Mouse (Mus musculus): ENCODE results near the gene Srl. TPM values are rescaled to one million over a fixed set of nuclear protein-coding genes. Genes with fewer than 3 reads are reported as not detected.

Gene Srl
- total and polyA plus RNA-seq, 2 experiments from 2014 or later: 11.6 to 34.4 TPM

- H3K27me3 ChIP-seq (ENCODE audit: insufficient read depth, low read length): no peaks in the 10 kb centered on the region
- H3K4me2 ChIP-seq (ENCODE audit: low read depth, low read length, poor library complexity, severe bottlenecking): no peak overlapping the region
- WGBS: 98% methylated on average over 1 of the region's 1 CpGs
- H3K4me3 ChIP-seq (ENCODE audit: low read depth, low read length): no peak overlapping the region
- H3K36me3 ChIP-seq (ENCODE audit: insufficient read depth, low read length): no peaks in the 10 kb centered on the region
- H3K9me3 ChIP-seq (ENCODE audit: low read length): no peaks in the 10 kb centered on the region
- no peak for TF ChIP-seq CTCF (IDR thresholded peaks at IDR 0.05)
- no peak overlapping the region for H3K27ac ChIP-seq (ENCODE audit: low read depth, low read length)
- no peak for ATAC-seq (ENCODE audit: low FRiP score)
- no peak for DNase-seq (ENCODE audit: low spot score)
- no peaks in the 10 kb centered on the region for H3K4me1 ChIP-seq (ENCODE audit: insufficient read depth, low read length)
- H3K9ac ChIP-seq (replicated peaks; ENCODE audit: low read length, poor library complexity, severe bottlenecking): no peak overlapping the region
Observed at GRCm38 (mm10) chr16:4503495-4503894, 38.1 kb downstream of the Srl start.

GRCm38 (mm10) chr16:4502568-4502967 is 39.0 kb downstream of the Srl start:
- no peaks in the 10 kb centered on the region for H3K9me3 ChIP-seq (ENCODE audit: low read length)
- no peaks in the 10 kb centered on the region for H3K27me3 ChIP-seq (ENCODE audit: insufficient read depth, low read length)
- H3K4me3 ChIP-seq (ENCODE audit: low read depth, low read length): no peak overlapping the region
- no peak overlapping the region for H3K4me2 ChIP-seq (ENCODE audit: low read depth, low read length, poor library complexity, severe bottlenecking)
- no peak overlapping the region for H3K9ac ChIP-seq (replicated peaks; ENCODE audit: low read length, poor library complexity, severe bottlenecking)
- H3K36me3 ChIP-seq (ENCODE audit: insufficient read depth, low read length): no peaks in the 10 kb centered on the region
- no peak overlapping the region for H3K27ac ChIP-seq (ENCODE audit: low read depth, low read length)
- no peak for TF ChIP-seq CTCF (IDR thresholded peaks at IDR 0.05)
- no peaks in the 10 kb centered on the region for H3K4me1 ChIP-seq (ENCODE audit: insufficient read depth, low read length)
- ATAC-seq (ENCODE audit: low FRiP score): no peak
- no peak for DNase-seq (ENCODE audit: low spot score)

GRCm38 (mm10) chr16:4501703-4502102 is 39.9 kb downstream of the Srl start:
- WGBS: 90% methylated on average over 3 of the region's 3 CpGs
- no peak overlapping the region for H3K4me3 ChIP-seq (ENCODE audit: low read depth, low read length)
- ATAC-seq (ENCODE audit: low FRiP score): no peak
- no peak for DNase-seq (ENCODE audit: low spot score)
- no peak for TF ChIP-seq CTCF (IDR thresholded peaks at IDR 0.05)
- no peaks in the 10 kb centered on the region for H3K27me3 ChIP-seq (ENCODE audit: insufficient read depth, low read length)
- H3K4me2 ChIP-seq (ENCODE audit: low read depth, low read length, poor library complexity, severe bottlenecking): no peak overlapping the region
- H3K9ac ChIP-seq (replicated peaks; ENCODE audit: low read length, poor library complexity, severe bottlenecking): no peak overlapping the region
- H3K36me3 ChIP-seq (ENCODE audit: insufficient read depth, low read length): no peaks in the 10 kb centered on the region
- no peaks in the 10 kb centered on the region for H3K4me1 ChIP-seq (ENCODE audit: insufficient read depth, low read length)
- no peaks in the 10 kb centered on the region for H3K9me3 ChIP-seq (ENCODE audit: low read length)
- H3K27ac ChIP-seq (ENCODE audit: low read depth, low read length): no peak overlapping the region

GRCm38 (mm10) chr16:4500598-4501385 is 40.8 kb downstream of the Srl start:
- DNase-seq (ENCODE audit: low spot score) (no peak), ATAC-seq (ENCODE audit: low FRiP score) (no peak)
- TF ChIP-seq CTCF (IDR thresholded peaks at IDR 0.05): no peak
- Histone ChIP-seq H3K4me3 (ENCODE audit: low read depth, low read length) (no peak overlapping the region), H3K27ac (ENCODE audit: low read depth, low read length) (no peak overlapping the region), H3K9me3 (ENCODE audit: low read length) (no peaks in the 10 kb centered on the region), H3K4me2 (ENCODE audit: low read depth, low read length, poor library complexity, severe bottlenecking) (no peak overlapping the region), H3K27me3 (ENCODE audit: insufficient read depth, low read length) (no peaks in the 10 kb centered on the region), H3K9ac (replicated peaks; ENCODE audit: low read length, poor library complexity, severe bottlenecking) (no peak overlapping the region), H3K4me1 (ENCODE audit: insufficient read depth, low read length) (no peaks in the 10 kb centered on the region), H3K36me3 (ENCODE audit: insufficient read depth, low read length) (no peaks in the 10 kb centered on the region)
- WGBS: 83% methylated on average over 8 of the region's 8 CpGs

DNA sequence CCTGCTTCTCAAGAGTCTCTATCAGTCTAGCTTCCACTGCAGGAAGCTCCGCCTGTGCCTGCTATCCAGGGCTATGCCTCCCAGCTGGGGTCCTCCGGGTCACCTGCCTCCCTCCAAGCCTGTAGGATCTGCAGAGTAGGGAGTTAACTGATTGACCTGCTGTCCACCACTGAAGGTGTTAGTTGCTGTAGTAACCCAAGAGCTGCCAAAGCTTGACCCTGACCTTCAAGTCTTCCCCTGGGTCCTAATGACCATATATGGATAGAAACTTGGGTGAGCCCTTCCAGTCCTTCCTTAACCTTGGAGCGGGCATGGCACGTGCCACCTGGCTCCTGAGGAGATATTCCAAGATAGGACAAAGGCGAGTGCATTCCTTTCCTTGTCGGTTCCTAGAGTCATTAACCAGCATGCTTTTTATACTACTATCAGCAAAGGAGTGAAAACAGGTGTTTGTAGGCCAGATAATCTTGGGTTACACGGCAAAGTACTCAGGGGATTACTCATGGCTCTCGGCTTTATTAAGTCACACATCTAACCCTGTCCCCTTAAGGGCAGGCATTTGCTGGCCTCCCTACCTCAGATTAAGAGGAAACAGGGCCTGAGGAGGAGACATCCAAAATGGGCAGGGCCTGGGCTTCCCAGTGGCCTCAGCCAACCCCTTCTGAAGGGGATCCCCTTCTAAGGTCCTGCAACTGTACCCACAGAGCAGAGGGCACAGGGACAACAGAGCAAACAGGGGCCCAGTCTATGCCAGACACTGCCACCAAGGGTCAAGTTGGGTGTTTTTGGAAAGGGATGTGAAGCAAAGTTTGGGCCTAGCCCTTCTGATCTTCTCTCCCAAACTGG is 43.6 kb downstream of the Srl start:
- 82% methylated on average over 8 of the region's 8 CpGs for WGBS

DNA sequence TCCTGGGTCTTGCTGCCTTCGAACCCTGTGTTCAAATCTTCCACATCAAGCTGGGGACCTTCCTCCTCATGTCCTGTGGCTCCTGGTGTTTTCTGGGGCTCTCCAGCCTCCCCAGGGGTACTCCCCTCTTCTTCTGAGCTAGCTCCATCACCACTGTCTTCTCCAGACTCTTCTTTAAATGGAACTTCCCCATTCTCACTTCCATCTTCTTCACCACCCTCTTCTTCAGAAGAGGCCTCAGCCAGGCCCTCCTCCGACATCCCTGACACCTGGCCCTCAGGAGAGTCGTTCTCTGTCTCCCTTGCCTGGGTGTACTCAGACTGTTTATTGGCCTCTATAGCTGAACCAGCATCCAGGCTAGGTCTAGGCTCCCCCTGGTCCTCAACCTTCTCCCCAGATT is 45.1 kb downstream of the Srl start:
- peaks cover 6% of the 10 kb centered on the region; the same call in 1 of the 2 replicates for H3K36me3 ChIP-seq (ENCODE audit: insufficient read depth, low read length)
- no peaks in the 10 kb centered on the region for H3K4me1 ChIP-seq (ENCODE audit: insufficient read depth, low read length)
- no peak overlapping the region for H3K9ac ChIP-seq (replicated peaks; ENCODE audit: low read length, poor library complexity, severe bottlenecking)
- no peak for TF ChIP-seq CTCF (IDR thresholded peaks at IDR 0.05)
- H3K27ac ChIP-seq (ENCODE audit: low read depth, low read length): no peak overlapping the region
- H3K27me3 ChIP-seq (ENCODE audit: insufficient read depth, low read length): no peaks in the 10 kb centered on the region
- DNase-seq (ENCODE audit: low spot score): no peak
- no peak overlapping the region for H3K4me3 ChIP-seq (ENCODE audit: low read depth, low read length)
- WGBS: 95% methylated on average over 3 of the region's 3 CpGs
- H3K4me2 ChIP-seq (ENCODE audit: low read depth, low read length, poor library complexity, severe bottlenecking): no peak overlapping the region
- no peaks in the 10 kb centered on the region for H3K9me3 ChIP-seq (ENCODE audit: low read length)
- no peak for ATAC-seq (ENCODE audit: low FRiP score)

More for the DNA sequence above, 43.6 kb downstream of the Srl start:
- Histone ChIP-seq H3K9ac (replicated peaks; ENCODE audit: low read length, poor library complexity, severe bottlenecking) (no peak overlapping the region), H3K27me3 (ENCODE audit: insufficient read depth, low read length) (no peaks in the 10 kb centered on the region), H3K27ac (ENCODE audit: low read depth, low read length) (no peak overlapping the region), H3K4me3 (ENCODE audit: low read depth, low read length) (no peak overlapping the region), H3K4me2 (ENCODE audit: low read depth, low read length, poor library complexity, severe bottlenecking) (no peak overlapping the region), H3K4me1 (ENCODE audit: insufficient read depth, low read length) (no peaks in the 10 kb centered on the region), H3K36me3 (ENCODE audit: insufficient read depth, low read length) (no peaks in the 10 kb centered on the region), H3K9me3 (ENCODE audit: low read length) (no peaks in the 10 kb centered on the region)
- no peak for TF ChIP-seq CTCF (IDR thresholded peaks at IDR 0.05)
- no peak for DNase-seq (ENCODE audit: low spot score)
- ATAC-seq (ENCODE audit: low FRiP score): no peak

Data from midbrain, postnatal 0 days (tissue).